Mouse (Mus musculus): ENCODE measurements around the gene Ctc1. TPM values are rescaled to one million over a fixed set of nuclear protein-coding genes. Genes with fewer than 3 reads are reported as not detected.

Gene Ctc1
- polyA plus RNA-seq (2012; fragmentation: generic; extraction: Trizol): 35.0 TPM
- long read RNA-seq, experiment 1, full-length matches to known transcripts: 7 of 18 reads
- long read RNA-seq, experiment 1, partial matches to known transcripts: 7 of 18 reads
- long read RNA-seq, experiment 1, other reads (novel, unspliced or antisense): 4 of 18 reads
- long read RNA-seq, experiment 2, full-length matches to known transcripts: 105 of 147 reads
- long read RNA-seq, experiment 2, partial matches to known transcripts: 11 of 147 reads
- long read RNA-seq, experiment 2, other reads (novel, unspliced or antisense): 31 of 147 reads

GRCm38 (mm10) chr11:69015644-69016441 lies at the start of gene Ctc1:
TSS of gene Ctc1 (plus strand) at chr11:69015911.
- Histone ChIP-seq H3K36me3 (ENCODE audit: control insufficient read depth, insufficient read depth) (peaks cover 3% of the 10 kb centered on the region), H3K27me3 (ENCODE audit: control insufficient read depth, insufficient read depth, insufficient read length) (no peaks in the 10 kb centered on the region), H3ac (ENCODE audit: control insufficient read depth, insufficient read length, low read depth) (peak within 1 kb of the TSS; percentile 79), H3K79me3 (ENCODE audit: low read depth) (peaks cover 15% of the 10 kb centered on the region), H3K4me3 (ENCODE audit: insufficient read depth, poor library complexity, severe bottlenecking) (peak within 1 kb of the TSS; percentile 55), H3K79me2 (ENCODE audit: control insufficient read depth, insufficient read depth) (peaks cover 39% of the 10 kb centered on the region)
- TF ChIP-seq MYOD1 (IDR thresholded peaks at IDR 0.05; ENCODE audit: control insufficient read depth, insufficient read length, low read depth) (no peak), MAX (IDR thresholded peaks at IDR 0.05) (peak; percentile 79), CEBPB (IDR thresholded peaks at IDR 0.05; ENCODE audit: low read depth) (no peak)

- no peaks in the 10 kb centered on the region for H3K36me3 ChIP-seq (ENCODE audit: control insufficient read depth, insufficient read depth)
- H3K79me3 ChIP-seq (ENCODE audit: low read depth): no peaks in the 10 kb centered on the region
- no peak for TF ChIP-seq FOSL1 (IDR thresholded peaks at IDR 0.05; ENCODE audit: insufficient read depth, low read length, poor library complexity, severe bottlenecking)
- no peaks in the 10 kb centered on the region for H3K79me2 ChIP-seq (ENCODE audit: control insufficient read depth, insufficient read depth)
- H3K27me3 ChIP-seq (ENCODE audit: control insufficient read depth, insufficient read depth, insufficient read length): no peaks in the 10 kb centered on the region
- no peak overlapping the region for H3K4me3 ChIP-seq (ENCODE audit: insufficient read depth, poor library complexity, severe bottlenecking)
- no peak overlapping the region for H3ac ChIP-seq (ENCODE audit: control insufficient read depth, insufficient read length, low read depth)
These were observed 49.2 kb upstream of the Ctc1 start for GRCm38 (mm10) chr11:68966554-68966953.

- no peaks in the 10 kb centered on the region for H3K27me3 ChIP-seq (ENCODE audit: control insufficient read depth, insufficient read depth, insufficient read length)
- TF ChIP-seq MYOD1 (IDR thresholded peaks at IDR 0.05; ENCODE audit: control insufficient read depth, insufficient read length, low read depth) (no peak), MAX (IDR thresholded peaks at IDR 0.05) (peak; percentile 9), CEBPB (IDR thresholded peaks at IDR 0.05; ENCODE audit: low read depth) (no peak), USF1 (IDR thresholded peaks at IDR 0.05; ENCODE audit: low read depth) (no peak)
- no peaks in the 10 kb centered on the region for H3K79me2 ChIP-seq (ENCODE audit: control insufficient read depth, insufficient read depth)
- peak within 1 kb of the TSS; percentile 25 for H3K4me3 ChIP-seq (ENCODE audit: insufficient read depth, poor library complexity, severe bottlenecking)
- H3K79me3 ChIP-seq (ENCODE audit: low read depth): no peaks in the 10 kb centered on the region
- H3K36me3 ChIP-seq (ENCODE audit: control insufficient read depth, insufficient read depth): no peaks in the 10 kb centered on the region
- H3ac ChIP-seq (ENCODE audit: control insufficient read depth, insufficient read length, low read depth): peak within 1 kb of the TSS; percentile 4
These were observed 48.1 kb upstream of the Ctc1 start, which contains the start of gene Slc25a35 for GRCm38 (mm10) chr11:68967337-68968282. TSS of gene Slc25a35 (plus strand) at chr11:68968131.

GRCm38 (mm10) chr11:68968752-68969151 lies 47.0 kb upstream of the Ctc1 start:
- no peak for TF ChIP-seq MYOG (IDR thresholded peaks at IDR 0.05; ENCODE audit: control insufficient read depth, extremely low read depth, insufficient read length)
- TF ChIP-seq MAX (IDR thresholded peaks at IDR 0.05): no peak
- no peak for TF ChIP-seq CTCF (IDR thresholded peaks at IDR 0.05; ENCODE audit: control insufficient read depth, insufficient read depth, insufficient read length)
- TF ChIP-seq USF1 (IDR thresholded peaks at IDR 0.05; ENCODE audit: low read depth): no peak
- TF ChIP-seq MYOD1 (IDR thresholded peaks at IDR 0.05; ENCODE audit: control insufficient read depth, insufficient read length, low read depth): no peak
- TF ChIP-seq CEBPB (IDR thresholded peaks at IDR 0.05; ENCODE audit: low read depth): no peak
- TF ChIP-seq FOSL1 (IDR thresholded peaks at IDR 0.05; ENCODE audit: insufficient read depth, low read length, poor library complexity, severe bottlenecking): no peak
- H3K4me3 ChIP-seq (ENCODE audit: insufficient read depth, poor library complexity, severe bottlenecking): no peak overlapping the region
- H3K79me3 ChIP-seq (ENCODE audit: low read depth): no peaks in the 10 kb centered on the region
- H3K27me3 ChIP-seq (ENCODE audit: control insufficient read depth, insufficient read depth, insufficient read length): no peaks in the 10 kb centered on the region
- no peaks in the 10 kb centered on the region for H3K79me2 ChIP-seq (ENCODE audit: control insufficient read depth, insufficient read depth)
- no peak overlapping the region for H3ac ChIP-seq (ENCODE audit: control insufficient read depth, insufficient read length, low read depth)
- H3K36me3 ChIP-seq (ENCODE audit: control insufficient read depth, insufficient read depth): no peaks in the 10 kb centered on the region

GRCm38 (mm10) chr11:68970232-68970631 lies 45.5 kb upstream of the Ctc1 start:
- H3K79me3 ChIP-seq (ENCODE audit: low read depth): no peaks in the 10 kb centered on the region
- TF ChIP-seq FOSL1 (IDR thresholded peaks at IDR 0.05; ENCODE audit: insufficient read depth, low read length, poor library complexity, severe bottlenecking) (no peak), MYOD1 (IDR thresholded peaks at IDR 0.05; ENCODE audit: control insufficient read depth, insufficient read length, low read depth) (no peak)
- no peaks in the 10 kb centered on the region for H3K79me2 ChIP-seq (ENCODE audit: control insufficient read depth, insufficient read depth)
- no peak overlapping the region for H3ac ChIP-seq (ENCODE audit: control insufficient read depth, insufficient read length, low read depth)
- no peaks in the 10 kb centered on the region for H3K36me3 ChIP-seq (ENCODE audit: control insufficient read depth, insufficient read depth)
- no peak overlapping the region for H3K4me3 ChIP-seq (ENCODE audit: insufficient read depth, poor library complexity, severe bottlenecking)
- H3K27me3 ChIP-seq (ENCODE audit: control insufficient read depth, insufficient read depth, insufficient read length): no peaks in the 10 kb centered on the region
